ENCODE assay signal across 20 mouse cellular contexts in genomic region chr14:58976791-58977190, GRCm38 (mm10).
DNase-seq lines count a peak whose midpoint lies in the region.
"Had no signal": no experiment of that assay in that cellular context is flagged by ENCODE, and none has a peak within 500 bp of the region (broad histone marks: within the 10 kb centered on the region; RNA-seq: fewer than 3 reads in every experiment).

No protein-coding gene starts in this region.

- peak; percentile 48 to 80 for DNase-seq in adrenal gland, adult (ENCODE audit: inconsistent age in 2 of 2, low spot score in 1 of 2)
- DNase-seq in adrenal gland, postnatal 14 days, result no peak
- peak; percentile 54 for DNase-seq in adrenal gland, adult 2 months
- no peak for DNase-seq in adrenal gland, adult 18-20 months (ENCODE audit: low spot score in 2 of 2)
- DNase-seq in adrenal gland, adult 8-10 months, result peak; percentile 13
- no peak for DNase-seq in adrenal gland, postnatal 25 days
- peak; percentile 2 to 32 for DNase-seq in adrenal gland, postnatal 36 days
- no peak for DNase-seq in adrenal gland, postnatal 4 days (ENCODE audit: low spot score in 2 of 2)
- DNase-seq: adrenal gland, postnatal 10 days; B cell, adult 2 months; cerebellum, adult 11 months; cerebellum, adult 11-12 months; cerebellum, adult 18-20 months; cerebellum, adult 2 months; cerebellum, adult 8-10 months; cerebellum, adult 9-10 months; cerebellum, adult 9-11 months; cerebellum, postnatal 10 days; cerebellum, postnatal 14 days; cerebellum, postnatal 25 days had no signal

Comparison
In these comparisons a context has a peak if more than half of its experiments do, and no peak if none do; other contexts are left out.
1. DNase-seq: peak in adrenal gland, adult (2 of 2), adrenal gland, adult 2 months (single experiment), adrenal gland, adult 8-10 months (single experiment) and adrenal gland, postnatal 36 days (2 of 2); none in adrenal gland, postnatal 14 days (single experiment), adrenal gland, adult 18-20 months (0 of 2), adrenal gland, postnatal 25 days (single experiment) and adrenal gland, postnatal 4 days (0 of 2).